Mouse (Mus musculus) liver, adult 2 months (tissue): ENCODE measurements at regions not wholly inside any gene's neighbourhood (a gene's known extent, or its start where the extent isn't known, plus 50 kb on each side); places are given as distances from the start of the nearest gene placed in this dataset.

Source experiments
- CTCF ChIP-seq: fragments of 200-500 bp; IDR thresholded peaks from 2 replicates; pipeline ENCODE4 v1.5.1; 2011; ENCODE audit warnings: low read depth, low read length, control low read depth
- POLR2A ChIP-seq: fragments of 200-500 bp; IDR thresholded peaks from 2 replicates; pipeline ENCODE4 v1.6.1; 2011; ENCODE audit warnings: low read length, control low read depth; ENCODE audit not compliant: insufficient read depth; ENCODE audit errors: extremely low read depth

DNA sequence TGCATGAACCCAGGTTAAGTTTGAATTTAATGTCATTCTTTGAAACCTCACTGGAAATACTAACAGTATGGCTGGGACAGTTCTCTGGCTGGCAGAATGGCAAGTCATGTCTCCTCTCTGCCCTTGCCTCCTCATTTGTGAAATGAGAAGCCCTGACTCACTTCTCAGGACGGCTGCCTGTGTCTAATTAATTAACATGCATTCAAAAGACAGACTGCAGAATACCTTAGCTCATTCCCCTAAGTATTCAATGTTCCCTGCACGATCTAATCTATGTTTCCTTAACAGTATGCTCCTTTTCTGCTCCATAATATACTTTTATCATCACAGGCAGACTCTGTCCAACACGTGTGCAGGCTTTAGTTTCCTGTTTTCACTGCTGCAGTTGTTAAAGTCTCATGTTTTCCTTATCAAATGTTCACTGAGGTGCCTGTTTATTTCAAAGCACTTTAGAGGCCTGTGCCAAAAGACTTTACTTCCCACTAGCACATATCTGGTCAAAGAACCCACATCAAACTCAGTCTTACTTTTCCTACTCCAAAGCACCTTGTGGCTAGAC is 196.7 kb upstream of the Acvr2a start:
- TF ChIP-seq CTCF (no peak), POLR2A (no peak)
